Mouse (Mus musculus) megakaryocyte, embryonic 14.5 days (primary cell): ENCODE results near the gene Gp1ba.

Experiments
- FLI1 ChIP-seq: IDR thresholded peaks from 2 replicates; pipeline ENCODE4 v1.6.1; 2012; ENCODE audit warnings: low read length, inconsistent platforms, mixed read lengths
- GATA1 ChIP-seq: IDR thresholded peaks from 3 replicates; pipeline ENCODE4 v1.6.1; 2012; ENCODE audit warnings: mixed read lengths, low read length, inconsistent platforms, borderline replicate concordance

DNA sequence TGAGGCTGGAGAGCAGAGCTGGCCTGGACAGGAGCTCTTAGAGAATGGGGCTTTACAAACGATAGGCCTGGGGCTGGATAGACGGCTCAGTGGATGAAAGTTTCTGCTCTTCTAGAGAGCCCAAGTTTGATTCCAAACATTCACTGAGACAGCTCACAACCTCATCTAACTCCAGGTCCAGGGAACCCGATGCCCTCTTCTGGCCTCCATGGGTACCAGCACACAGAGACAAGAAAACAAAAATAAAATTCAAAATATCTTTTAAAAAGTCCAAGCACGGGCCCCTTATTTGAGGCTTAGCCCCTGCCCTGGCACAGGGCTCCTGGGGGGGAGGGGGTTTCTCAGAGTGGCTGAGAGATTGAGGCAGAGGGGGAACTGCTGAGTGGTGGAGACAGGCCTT, 28.2 kb upstream of the Gp1ba start:
- no peak for TF ChIP-seq FLI1
- no peak for TF ChIP-seq GATA1
